Mouse (Mus musculus): ENCODE data around the gene Wwp2. TPM values are rescaled to one million over a fixed set of nuclear protein-coding genes. Genes with fewer than 3 reads are reported as not detected.
A peak's percentile ranks its signal among the peaks of the same experiment; 100 is the strongest.

Wwp2 gene
- polyA plus RNA-seq, 1 experiment from 2014 or later, result 37.9 TPM

DNA sequence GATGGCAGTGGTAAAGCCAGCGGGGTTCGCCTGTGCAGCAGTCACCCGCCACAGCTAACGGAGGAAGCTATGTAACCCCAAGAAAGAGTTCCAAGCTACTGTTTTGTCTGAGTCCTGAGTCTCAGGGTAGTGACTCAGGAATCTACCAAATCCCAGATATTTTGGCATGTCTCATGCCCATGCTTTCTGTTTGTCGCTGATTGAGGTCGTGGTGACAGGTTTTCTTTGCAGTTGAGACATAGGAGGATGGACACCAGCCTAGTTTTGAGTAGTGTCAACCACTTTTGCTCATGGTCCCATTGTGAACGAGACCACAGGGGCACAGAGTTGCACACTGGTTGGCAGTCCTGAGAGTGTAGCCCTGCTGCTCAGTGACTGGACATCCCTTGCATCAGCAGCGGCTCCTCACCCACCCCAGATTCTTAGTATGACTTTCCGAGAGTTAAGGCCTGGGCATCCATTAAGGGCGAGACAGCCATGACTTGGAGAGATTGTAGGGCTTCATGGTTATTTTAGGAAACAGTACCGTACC, 109.5 kb downstream of the Wwp2 start:
- Histone ChIP-seq H3K9me3 (replicated peaks) (no peaks in the 10 kb centered on the region), H3K4me1 (peaks cover 10% of the 10 kb centered on the region; the same call in 1 of the 2 replicates), H3K36me3 (peaks cover 68% of the 10 kb centered on the region), H3K4me3 (no peak overlapping the region), H3K27ac (no peak overlapping the region), H3K27me3 (replicated peaks) (no peaks in the 10 kb centered on the region), H3K9ac (no peak overlapping the region), H3K4me2 (no peak overlapping the region)
- 81% methylated on average over 11 of the region's 11 CpGs for WGBS (ENCODE audit: insufficient replicate concordance)
- no peak for ATAC-seq

DNA sequence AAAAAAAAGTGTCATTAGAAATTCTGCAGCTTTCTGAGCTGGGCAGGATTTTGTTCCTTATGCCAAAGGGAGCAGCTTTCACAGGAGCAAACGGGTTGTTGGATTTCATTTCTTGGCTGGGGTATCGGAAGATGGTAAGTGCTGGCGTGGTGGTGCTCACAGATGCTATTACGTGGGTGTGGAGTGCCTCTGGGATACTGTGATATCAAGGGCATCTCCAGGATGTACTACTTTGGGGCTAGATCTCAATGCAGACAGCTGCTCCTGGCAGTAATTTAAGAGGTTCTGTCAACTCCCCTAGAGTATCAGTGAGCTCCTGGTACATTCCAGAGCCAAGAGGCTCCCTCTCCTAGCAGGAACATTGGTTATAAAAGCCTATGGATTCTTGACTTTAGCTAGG, 110.0 kb downstream of the Wwp2 start:
- H3K4me2 ChIP-seq, result no peak overlapping the region
- WGBS (ENCODE audit: insufficient replicate concordance), result 89% methylated on average over 4 of the region's 4 CpGs

DNA sequence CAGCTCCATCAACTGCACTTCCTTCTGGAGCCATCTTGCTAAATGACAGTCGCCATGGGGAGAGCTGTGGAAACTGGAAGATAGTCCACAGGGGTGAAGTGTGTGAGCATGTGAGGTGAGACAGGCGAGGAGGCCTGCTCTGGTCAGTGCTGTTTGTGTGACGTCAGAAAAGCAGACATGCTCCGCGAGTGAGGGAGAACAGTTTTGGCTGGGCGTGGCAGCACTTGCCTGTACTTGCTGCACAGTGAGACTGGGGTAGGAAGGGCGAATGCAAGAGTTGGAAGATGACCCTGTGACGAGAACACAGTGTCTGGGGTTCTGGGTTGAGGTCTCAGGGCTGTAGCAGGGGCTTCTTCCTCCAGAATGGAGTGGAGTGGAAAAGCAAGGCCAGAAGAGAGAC, 110.7 kb downstream of the Wwp2 start:
- no peak overlapping the region for H3K4me3 ChIP-seq
- H3K9me3 ChIP-seq (replicated peaks), result no peaks in the 10 kb centered on the region
- peaks cover 67% of the 10 kb centered on the region for H3K36me3 ChIP-seq
- WGBS (ENCODE audit: insufficient replicate concordance), result 72% methylated on average over 8 of the region's 8 CpGs
- no peak overlapping the region for H3K9ac ChIP-seq
- peaks cover 10% of the 10 kb centered on the region; the same call in 1 of the 2 replicates for H3K4me1 ChIP-seq
- ATAC-seq, result no peak
- no peak overlapping the region for H3K4me2 ChIP-seq
- no peak overlapping the region for H3K27ac ChIP-seq
- no peaks in the 10 kb centered on the region for H3K27me3 ChIP-seq (replicated peaks)

More for the DNA sequence above, 110.0 kb downstream of the Wwp2 start:
- peaks cover 68% of the 10 kb centered on the region for H3K36me3 ChIP-seq
- ATAC-seq, result no peak
- H3K27ac ChIP-seq, result no peak overlapping the region
- peaks cover 10% of the 10 kb centered on the region; the same call in 1 of the 2 replicates for H3K4me1 ChIP-seq
- no peaks in the 10 kb centered on the region for H3K9me3 ChIP-seq (replicated peaks)
- no peaks in the 10 kb centered on the region for H3K27me3 ChIP-seq (replicated peaks)
- no peak overlapping the region for H3K9ac ChIP-seq
- no peak overlapping the region for H3K4me3 ChIP-seq

DNA sequence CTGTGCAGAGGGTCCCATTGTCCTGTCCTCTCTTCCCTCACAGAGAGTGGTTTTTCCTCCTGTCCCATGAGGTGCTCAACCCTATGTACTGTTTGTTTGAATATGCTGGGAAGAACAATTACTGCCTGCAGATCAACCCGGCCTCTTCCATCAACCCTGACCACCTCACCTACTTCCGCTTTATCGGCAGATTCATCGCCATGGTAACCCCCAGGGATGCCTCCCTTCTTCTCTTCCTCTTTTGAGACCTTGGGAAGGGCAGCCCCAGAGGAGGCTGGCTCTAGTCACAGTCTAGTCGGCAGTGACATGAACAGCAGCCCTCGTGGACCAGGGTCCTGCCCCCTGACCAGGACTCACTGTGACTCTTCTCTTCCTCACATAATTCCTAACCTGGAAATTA, 116.1 kb downstream of the Wwp2 start:
- 0 out of 2 replicates have a peak, but pooled peaks cover 7% of the 10 kb centered on the region for H3K4me1 ChIP-seq
- H3K9me3 ChIP-seq (replicated peaks), result no peaks in the 10 kb centered on the region
- H3K9ac ChIP-seq, result no peak overlapping the region
- H3K36me3 ChIP-seq, result peaks cover 73% of the 10 kb centered on the region
- ATAC-seq, result no peak
- 39% methylated on average over 6 of the region's 6 CpGs for WGBS (ENCODE audit: insufficient replicate concordance)
- H3K4me3 ChIP-seq, result no peak overlapping the region
- H3K27ac ChIP-seq, result no peak overlapping the region
- H3K27me3 ChIP-seq (replicated peaks), result no peaks in the 10 kb centered on the region
- no peak overlapping the region for H3K4me2 ChIP-seq

DNA sequence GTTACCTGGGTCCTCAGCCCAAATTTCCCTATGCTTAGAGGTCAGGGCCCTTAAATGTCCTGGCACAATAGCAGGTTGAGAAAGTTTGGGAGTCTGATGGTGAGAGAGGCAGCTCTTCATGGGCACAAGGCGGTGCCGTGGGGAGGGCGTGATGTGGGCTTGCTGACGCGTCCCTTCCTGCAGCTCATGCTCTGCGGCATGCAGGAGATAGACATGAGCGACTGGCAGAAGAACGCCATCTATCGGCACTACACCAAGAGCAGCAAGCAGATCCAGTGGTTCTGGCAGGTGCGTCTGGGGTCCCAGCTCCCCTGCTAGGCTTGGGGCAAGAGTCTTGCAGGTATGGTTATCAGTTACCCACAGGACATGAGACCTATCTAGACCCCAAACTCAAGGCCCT, 119.1 kb downstream of the Wwp2 start:
- no peaks in the 10 kb centered on the region for H3K27me3 ChIP-seq (replicated peaks)
- ATAC-seq, result no peak
- 0 out of 2 replicates have a peak, but pooled peaks cover 7% of the 10 kb centered on the region for H3K4me1 ChIP-seq
- H3K9me3 ChIP-seq (replicated peaks), result no peaks in the 10 kb centered on the region
- 79% methylated on average over 10 of the region's 10 CpGs for WGBS (ENCODE audit: insufficient replicate concordance)
- H3K4me3 ChIP-seq, result no peak overlapping the region
- no peak overlapping the region for H3K4me2 ChIP-seq
- no peak overlapping the region for H3K27ac ChIP-seq
- no peak overlapping the region for H3K9ac ChIP-seq
- peaks cover 64% of the 10 kb centered on the region for H3K36me3 ChIP-seq

DNA sequence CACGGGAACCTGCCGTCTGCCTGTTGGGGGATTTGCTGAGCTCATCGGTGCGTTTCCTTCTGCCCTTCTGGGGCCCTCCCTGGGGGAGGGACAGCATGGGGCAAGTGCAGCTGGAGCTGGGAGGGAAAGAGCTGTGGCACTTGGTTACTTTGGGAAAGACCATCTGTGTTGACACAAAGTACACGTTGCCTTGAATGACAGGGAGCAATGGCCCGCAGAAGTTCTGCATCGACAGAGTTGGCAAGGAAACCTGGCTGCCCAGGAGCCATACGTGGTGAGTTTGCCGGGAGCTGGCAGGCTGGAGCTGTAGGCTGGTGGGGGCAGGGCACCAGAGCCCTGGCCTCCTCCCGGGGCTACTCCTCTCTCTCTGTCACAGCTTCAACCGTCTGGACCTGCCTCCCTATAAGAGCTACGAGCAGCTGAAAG, 120.4 kb downstream of the Wwp2 start:
- H3K4me2 ChIP-seq, result no peak overlapping the region
- H3K9me3 ChIP-seq (replicated peaks), result no peaks in the 10 kb centered on the region
- peaks cover 52% of the 10 kb centered on the region for H3K36me3 ChIP-seq
- 72% methylated on average over 12 of the region's 12 CpGs for WGBS (ENCODE audit: insufficient replicate concordance)
- no peak overlapping the region for H3K27ac ChIP-seq
- H3K4me3 ChIP-seq, result no peak overlapping the region
- ATAC-seq, result no peak
- H3K9ac ChIP-seq, result no peak overlapping the region
- H3K27me3 ChIP-seq (replicated peaks), result no peaks in the 10 kb centered on the region
- H3K4me1 ChIP-seq, result peaks cover 15% of the 10 kb centered on the region

DNA sequence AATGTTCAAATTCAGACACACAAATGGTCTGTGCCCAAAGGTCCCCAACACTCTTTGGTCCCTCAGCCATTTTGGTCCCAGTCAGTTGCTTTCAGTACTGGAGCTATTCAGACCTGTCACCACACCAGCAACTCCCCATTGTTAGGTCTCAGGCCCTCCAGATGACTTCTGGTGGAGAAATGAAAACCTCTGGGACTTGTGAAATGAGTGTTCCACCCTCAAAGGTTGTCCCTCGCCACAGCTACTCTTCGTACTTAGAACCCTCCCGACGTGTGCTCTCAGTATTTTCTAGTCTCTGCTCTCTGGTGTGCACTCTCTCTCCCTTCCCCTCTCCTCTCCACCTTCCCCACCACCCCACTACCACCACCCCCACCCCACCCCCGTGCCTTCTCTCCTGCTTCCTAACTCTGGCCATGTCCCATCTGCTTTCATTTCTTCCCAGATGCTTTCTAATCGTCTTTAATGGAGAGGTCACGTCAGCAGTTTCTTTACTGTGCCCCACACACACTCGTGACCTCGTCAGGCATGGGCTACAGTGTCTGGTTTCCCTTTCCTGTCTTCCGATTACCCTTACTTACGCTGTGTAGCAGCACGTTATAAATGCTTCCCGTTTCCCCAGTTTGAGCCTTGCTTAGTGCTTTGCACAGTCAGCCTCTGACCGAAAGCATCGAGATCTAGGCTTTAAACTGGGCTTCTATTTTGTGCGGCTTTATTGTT, 124.8 kb downstream of the Wwp2 start:
- Histone ChIP-seq H3K4me3 (peak overlapping the region; percentile 22; the same call in 1 of the 2 replicates), H3K27ac (0 out of 2 replicates have a peak overlapping the region, but pooled peaks have one; percentile 30)
- ATAC-seq, result peak; percentile 49; the same call in 1 of the 2 replicates

DNA sequence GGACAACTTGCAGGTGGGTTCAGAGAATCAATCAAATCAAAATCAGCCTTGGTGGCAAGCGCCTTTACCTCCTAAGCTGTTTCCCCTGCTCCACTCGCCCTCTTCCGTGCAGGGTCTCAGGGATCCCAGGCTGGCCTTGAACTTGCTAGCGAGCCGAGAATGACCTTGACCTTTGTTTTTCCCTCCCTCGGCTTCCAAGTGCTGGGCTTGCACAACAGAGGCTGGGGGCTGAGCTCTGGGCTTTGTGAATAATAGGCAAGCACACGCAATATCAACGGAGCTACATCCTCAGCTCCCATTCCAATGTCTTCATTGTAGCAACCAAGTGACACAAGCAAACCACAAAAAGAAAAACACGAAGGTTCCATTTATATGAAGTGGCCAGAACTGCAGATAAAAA, 126.0 kb downstream of the Wwp2 start:
- ATAC-seq, result no peak
- WGBS (ENCODE audit: insufficient replicate concordance), result 58% methylated on average over 9 of the region's 9 CpGs

More for the DNA sequence above, 124.8 kb downstream of the Wwp2 start:
- 35% methylated on average over 16 of the region's 16 CpGs for WGBS (ENCODE audit: insufficient replicate concordance)
- Histone ChIP-seq H3K4me2 (peak overlapping the region; percentile 46), H3K36me3 (peaks cover 23% of the 10 kb centered on the region), H3K27me3 (replicated peaks) (no peaks in the 10 kb centered on the region), H3K4me1 (peaks cover 20% of the 10 kb centered on the region), H3K9me3 (replicated peaks) (no peaks in the 10 kb centered on the region), H3K9ac (no peak overlapping the region)

DNA sequence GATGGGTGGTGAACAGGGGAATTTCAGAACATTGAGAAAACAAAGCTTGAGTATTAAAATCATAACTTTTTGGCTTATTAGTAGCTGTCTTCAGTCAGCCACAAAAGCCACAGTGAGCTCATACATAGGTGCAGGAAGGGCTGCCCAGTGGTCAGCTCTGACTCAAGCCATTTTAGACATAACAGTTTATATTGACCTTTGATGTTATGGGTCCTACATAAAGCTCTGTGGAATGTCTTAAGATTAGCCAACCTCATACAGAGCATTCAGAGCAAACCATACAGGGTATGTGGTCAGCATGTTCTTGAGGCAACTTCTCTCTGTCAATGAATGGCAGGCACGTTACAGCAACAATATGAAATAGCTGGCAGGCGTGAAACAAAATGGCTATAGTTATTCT, 134.9 kb downstream of the Wwp2 start:
- Histone ChIP-seq H3K27me3 (replicated peaks) (no peaks in the 10 kb centered on the region), H3K36me3 (no peaks in the 10 kb centered on the region), H3K4me2 (no peak overlapping the region), H3K4me1 (no peaks in the 10 kb centered on the region), H3K9ac (no peak overlapping the region), H3K4me3 (no peak overlapping the region), H3K27ac (no peak overlapping the region), H3K9me3 (replicated peaks) (no peaks in the 10 kb centered on the region)
- no peak for ATAC-seq
- WGBS (ENCODE audit: insufficient replicate concordance), result 64% methylated on average over 2 of the region's 2 CpGs

More for the DNA sequence above, 126.0 kb downstream of the Wwp2 start:
- H3K4me1 ChIP-seq, result peaks cover 13% of the 10 kb centered on the region
- H3K4me2 ChIP-seq, result no peak overlapping the region
- no peak overlapping the region for H3K4me3 ChIP-seq
- H3K36me3 ChIP-seq, result peaks cover 13% of the 10 kb centered on the region
- no peak overlapping the region for H3K27ac ChIP-seq
- H3K9ac ChIP-seq, result no peak overlapping the region
- no peaks in the 10 kb centered on the region for H3K27me3 ChIP-seq (replicated peaks)
- H3K9me3 ChIP-seq (replicated peaks), result no peaks in the 10 kb centered on the region

DNA sequence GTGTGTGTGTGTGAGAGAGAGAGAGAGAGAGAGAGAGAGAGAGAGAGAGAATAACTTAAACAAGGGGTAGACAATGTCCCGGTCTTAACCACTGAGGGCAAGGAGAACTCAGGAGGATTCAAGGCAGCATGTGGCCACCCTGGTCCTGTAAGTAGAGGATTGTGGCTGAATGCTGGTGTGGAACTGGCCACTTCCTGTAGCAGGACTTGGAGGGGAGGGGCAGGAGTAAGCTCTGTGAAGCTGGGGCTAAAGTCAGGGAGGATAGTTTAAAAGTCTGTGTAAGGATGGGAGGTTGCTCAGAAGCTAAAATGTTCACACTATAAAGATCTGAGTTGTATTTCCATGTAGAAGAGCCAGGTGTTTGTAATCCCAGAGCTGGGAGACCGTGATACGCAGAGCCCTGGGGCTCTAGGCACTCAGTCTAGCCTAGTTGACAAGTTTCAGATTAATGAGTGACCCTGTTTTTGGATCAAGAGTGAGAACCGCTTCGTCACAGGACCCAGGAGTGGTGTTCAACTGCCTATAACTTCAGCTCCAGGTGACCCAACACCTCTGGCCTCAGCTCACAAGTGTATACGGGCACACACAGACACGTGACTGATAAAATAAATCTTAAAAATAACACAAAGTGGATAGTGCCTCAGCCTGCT, 135.4 kb downstream of the Wwp2 start:
- Histone ChIP-seq H3K4me1 (peaks cover 4% of the 10 kb centered on the region; the same call in 1 of the 2 replicates), H3K4me3 (no peak overlapping the region), H3K36me3 (no peaks in the 10 kb centered on the region), H3K4me2 (no peak overlapping the region), H3K9me3 (replicated peaks) (no peaks in the 10 kb centered on the region), H3K27ac (no peak overlapping the region), H3K9ac (no peak overlapping the region), H3K27me3 (replicated peaks) (no peaks in the 10 kb centered on the region)
- ATAC-seq, result no peak
- WGBS (ENCODE audit: insufficient replicate concordance), result 71% methylated on average over 7 of the region's 7 CpGs

DNA sequence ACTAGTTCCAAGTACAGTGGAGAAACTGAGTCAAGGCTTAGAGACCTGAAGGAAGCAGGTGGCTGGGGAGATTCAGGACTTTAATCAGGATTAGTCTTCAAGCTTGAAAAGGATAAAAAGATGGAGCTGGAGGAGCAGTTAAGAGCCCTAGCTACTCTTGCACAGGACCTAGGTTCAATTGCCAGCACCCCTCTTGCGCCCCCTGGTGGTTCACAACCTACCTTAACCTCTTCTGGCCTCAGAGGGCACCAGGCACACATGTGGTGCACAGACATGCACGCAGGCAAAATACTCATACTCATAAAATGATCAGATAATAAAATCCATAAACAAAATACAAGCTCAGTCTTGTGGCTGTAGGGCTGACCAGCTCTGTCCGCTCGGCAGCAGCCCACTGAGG, 136.3 kb downstream of the Wwp2 start:
- no peak overlapping the region for H3K9ac ChIP-seq
- WGBS (ENCODE audit: insufficient replicate concordance), result 50% methylated on average over 4 of the region's 4 CpGs
- no peak overlapping the region for H3K4me2 ChIP-seq
- H3K9me3 ChIP-seq (replicated peaks), result no peaks in the 10 kb centered on the region
- no peaks in the 10 kb centered on the region for H3K27me3 ChIP-seq (replicated peaks)
- no peak overlapping the region for H3K27ac ChIP-seq
- H3K36me3 ChIP-seq, result no peaks in the 10 kb centered on the region
- peaks cover 12% of the 10 kb centered on the region for H3K4me1 ChIP-seq
- peak; percentile 66; the same call in 1 of the 2 replicates for ATAC-seq
- H3K4me3 ChIP-seq, result no peak overlapping the region

DNA sequence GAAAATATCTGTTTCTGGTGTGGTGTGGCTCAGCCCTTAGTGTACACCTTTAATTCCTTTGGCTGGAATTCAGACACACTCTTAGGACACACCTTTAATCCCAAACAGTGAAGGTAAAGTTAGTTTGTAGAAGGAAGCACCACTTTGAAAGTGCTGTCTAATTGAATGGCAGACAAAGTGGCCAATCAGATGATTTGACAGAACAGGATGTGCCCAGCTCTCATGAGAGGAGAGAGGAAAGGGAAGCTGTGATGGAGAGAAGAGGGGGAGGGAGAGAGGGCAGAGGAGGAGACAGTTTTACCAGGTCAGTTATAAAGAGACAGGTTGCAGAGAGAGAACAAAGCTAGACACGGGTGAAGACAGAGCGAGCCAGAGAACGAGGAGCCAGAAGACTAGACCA, 138.6 kb downstream of the Wwp2 start:
- no peaks in the 10 kb centered on the region for H3K27me3 ChIP-seq (replicated peaks)
- 76% methylated on average over 3 of the region's 3 CpGs for WGBS (ENCODE audit: insufficient replicate concordance)

More for the DNA sequence above, 138.6 kb downstream of the Wwp2 start:
- no peaks in the 10 kb centered on the region for H3K9me3 ChIP-seq (replicated peaks)
- ATAC-seq, result no peak
- no peak overlapping the region for H3K9ac ChIP-seq
- peaks cover 21% of the 10 kb centered on the region for H3K36me3 ChIP-seq
- no peak overlapping the region for H3K4me2 ChIP-seq
- H3K27ac ChIP-seq, result no peak overlapping the region
- H3K4me3 ChIP-seq, result no peak overlapping the region
- peaks cover 25% of the 10 kb centered on the region for H3K4me1 ChIP-seq
